Mouse (Mus musculus): ENCODE results near the gene Pde10a. TPM values are rescaled to one million over a fixed set of nuclear protein-coding genes. Genes with fewer than 3 reads are reported as not detected.

Pde10a gene
- 3.1 and 3.6 TPM in 2 replicates for polyA plus RNA-seq (2016; fragmentation: Nextera tagmentation; extraction: Ambion mirVana)

- no peaks in the 10 kb centered on the region for H3K9me3 ChIP-seq
- H3K4me3 ChIP-seq = peak within 1 kb of the TSS; percentile 68
- peaks cover 64% of the 10 kb centered on the region for H3K27me3 ChIP-seq (ENCODE audit: poor library complexity, severe bottlenecking)
- H3K27ac ChIP-seq = peak within 1 kb of the TSS; percentile 81
- H3K4me1 ChIP-seq = peaks cover 34% of the 10 kb centered on the region
- DNase-seq (ENCODE audit: extremely low spot score, low spot score) = peak; percentile 30
- 3% methylated on average over 22 of the region's 22 CpGs for WGBS
- no peaks in the 10 kb centered on the region for H3K36me3 ChIP-seq (replicated peaks)
Observed at GRCm38 (mm10) chr17:8525225-8525721, at the start of gene Pde10a. Pde10a (plus strand) TSS chr17:8525372.

GRCm38 (mm10) chr17:8478554-8478953 lies 46.6 kb upstream of the Pde10a start:
- no peaks in the 10 kb centered on the region for H3K4me1 ChIP-seq
- no peaks in the 10 kb centered on the region for H3K9me3 ChIP-seq
- no peaks in the 10 kb centered on the region for H3K27me3 ChIP-seq (ENCODE audit: poor library complexity, severe bottlenecking)
- DNase-seq (ENCODE audit: extremely low spot score, low spot score) = no peak
- no peak overlapping the region for H3K4me3 ChIP-seq
- H3K27ac ChIP-seq = no peak overlapping the region
- WGBS = 83% methylated on average over 3 of the region's 3 CpGs
- no peaks in the 10 kb centered on the region for H3K36me3 ChIP-seq (replicated peaks)

- Histone ChIP-seq H3K4me3 (no peak overlapping the region), H3K27ac (no peak overlapping the region), H3K4me1 (no peaks in the 10 kb centered on the region), H3K9me3 (no peaks in the 10 kb centered on the region), H3K36me3 (replicated peaks) (no peaks in the 10 kb centered on the region), H3K27me3 (ENCODE audit: poor library complexity, severe bottlenecking) (no peaks in the 10 kb centered on the region)
- 89% methylated on average over 9 of the region's 9 CpGs for WGBS
- no peak for DNase-seq (ENCODE audit: extremely low spot score, low spot score)
Observed at GRCm38 (mm10) chr17:8479493-8480128, 45.6 kb upstream of the Pde10a start.

GRCm38 (mm10) chr17:8481797-8482196 lies 43.4 kb upstream of the Pde10a start:
- Histone ChIP-seq H3K4me1 (no peaks in the 10 kb centered on the region), H3K9me3 (no peaks in the 10 kb centered on the region), H3K27me3 (ENCODE audit: poor library complexity, severe bottlenecking) (no peaks in the 10 kb centered on the region), H3K27ac (no peak overlapping the region), H3K4me3 (no peak overlapping the region), H3K36me3 (replicated peaks) (no peaks in the 10 kb centered on the region)
- no peak for DNase-seq (ENCODE audit: extremely low spot score, low spot score)
- 90% methylated on average over 10 of the region's 10 CpGs for WGBS

GRCm38 (mm10) chr17:8482876-8483275 lies 42.3 kb upstream of the Pde10a start:
- WGBS = 86% methylated on average over 7 of the region's 7 CpGs

GRCm38 (mm10) chr17:8484246-8484645 lies 40.9 kb upstream of the Pde10a start:
- Histone ChIP-seq H3K27ac (no peak overlapping the region), H3K27me3 (ENCODE audit: poor library complexity, severe bottlenecking) (no peaks in the 10 kb centered on the region), H3K9me3 (no peaks in the 10 kb centered on the region), H3K4me1 (no peaks in the 10 kb centered on the region), H3K4me3 (no peak overlapping the region), H3K36me3 (replicated peaks) (no peaks in the 10 kb centered on the region)
- 83% methylated on average over 3 of the region's 3 CpGs for WGBS
- no peak for DNase-seq (ENCODE audit: extremely low spot score, low spot score)

More at GRCm38 (mm10) chr17:8482876-8483275, 42.3 kb upstream of the Pde10a start:
- Histone ChIP-seq H3K27ac (no peak overlapping the region), H3K9me3 (no peaks in the 10 kb centered on the region), H3K36me3 (replicated peaks) (no peaks in the 10 kb centered on the region), H3K4me1 (no peaks in the 10 kb centered on the region), H3K4me3 (no peak overlapping the region), H3K27me3 (ENCODE audit: poor library complexity, severe bottlenecking) (no peaks in the 10 kb centered on the region)
- DNase-seq (ENCODE audit: extremely low spot score, low spot score) = no peak

- Histone ChIP-seq H3K27ac (no peak overlapping the region), H3K27me3 (ENCODE audit: poor library complexity, severe bottlenecking) (no peaks in the 10 kb centered on the region), H3K4me3 (no peak overlapping the region), H3K36me3 (replicated peaks) (no peaks in the 10 kb centered on the region), H3K9me3 (no peaks in the 10 kb centered on the region), H3K4me1 (no peaks in the 10 kb centered on the region)
- DNase-seq (ENCODE audit: extremely low spot score, low spot score) = no peak
Observed at GRCm38 (mm10) chr17:8485146-8485545, 40.0 kb upstream of the Pde10a start.

GRCm38 (mm10) chr17:8487824-8488223 lies 37.3 kb upstream of the Pde10a start:
- Histone ChIP-seq H3K27me3 (ENCODE audit: poor library complexity, severe bottlenecking) (no peaks in the 10 kb centered on the region), H3K27ac (no peak overlapping the region), H3K4me1 (no peaks in the 10 kb centered on the region), H3K4me3 (no peak overlapping the region), H3K36me3 (replicated peaks) (no peaks in the 10 kb centered on the region), H3K9me3 (no peaks in the 10 kb centered on the region)
- 73% methylated on average over 12 of the region's 12 CpGs for WGBS
- DNase-seq (ENCODE audit: extremely low spot score, low spot score) = no peak

- H3K36me3 ChIP-seq (replicated peaks) = no peaks in the 10 kb centered on the region
- H3K4me3 ChIP-seq = no peak overlapping the region
- H3K4me1 ChIP-seq = no peaks in the 10 kb centered on the region
- 91% methylated on average over 5 of the region's 5 CpGs for WGBS
- H3K27me3 ChIP-seq (ENCODE audit: poor library complexity, severe bottlenecking) = no peaks in the 10 kb centered on the region
- no peak overlapping the region for H3K27ac ChIP-seq
- no peaks in the 10 kb centered on the region for H3K9me3 ChIP-seq
- no peak for DNase-seq (ENCODE audit: extremely low spot score, low spot score)
Observed at GRCm38 (mm10) chr17:8490971-8491370, 34.2 kb upstream of the Pde10a start.

GRCm38 (mm10) chr17:8493461-8493860 lies 31.7 kb upstream of the Pde10a start:
- no peak for DNase-seq (ENCODE audit: extremely low spot score, low spot score)
- WGBS = 88% methylated on average over 4 of the region's 4 CpGs
- no peak overlapping the region for H3K27ac ChIP-seq
- H3K4me1 ChIP-seq = no peaks in the 10 kb centered on the region
- no peaks in the 10 kb centered on the region for H3K36me3 ChIP-seq (replicated peaks)
- no peaks in the 10 kb centered on the region for H3K9me3 ChIP-seq
- H3K4me3 ChIP-seq = no peak overlapping the region
- no peaks in the 10 kb centered on the region for H3K27me3 ChIP-seq (ENCODE audit: poor library complexity, severe bottlenecking)

GRCm38 (mm10) chr17:8498151-8498550 lies 27.0 kb upstream of the Pde10a start:
- 83% methylated on average over 1 of the region's 1 CpGs for WGBS

GRCm38 (mm10) chr17:8498655-8499054 lies 26.5 kb upstream of the Pde10a start:
- Histone ChIP-seq H3K9me3 (no peaks in the 10 kb centered on the region), H3K27ac (no peak overlapping the region), H3K4me1 (no peaks in the 10 kb centered on the region), H3K4me3 (no peak overlapping the region), H3K36me3 (replicated peaks) (no peaks in the 10 kb centered on the region), H3K27me3 (ENCODE audit: poor library complexity, severe bottlenecking) (no peaks in the 10 kb centered on the region)
- 59% methylated on average over 5 of the region's 5 CpGs for WGBS
- no peak for DNase-seq (ENCODE audit: extremely low spot score, low spot score)

More at GRCm38 (mm10) chr17:8498151-8498550, 27.0 kb upstream of the Pde10a start:
- no peak for DNase-seq (ENCODE audit: extremely low spot score, low spot score)
- H3K9me3 ChIP-seq = no peaks in the 10 kb centered on the region
- no peak overlapping the region for H3K27ac ChIP-seq
- no peaks in the 10 kb centered on the region for H3K27me3 ChIP-seq (ENCODE audit: poor library complexity, severe bottlenecking)
- H3K36me3 ChIP-seq (replicated peaks) = no peaks in the 10 kb centered on the region
- H3K4me3 ChIP-seq = no peak overlapping the region
- no peaks in the 10 kb centered on the region for H3K4me1 ChIP-seq

GRCm38 (mm10) chr17:8499564-8500117 lies 25.5 kb upstream of the Pde10a start:
- no peak overlapping the region for H3K4me3 ChIP-seq
- H3K36me3 ChIP-seq (replicated peaks) = no peaks in the 10 kb centered on the region
- H3K27me3 ChIP-seq (ENCODE audit: poor library complexity, severe bottlenecking) = peaks cover 2% of the 10 kb centered on the region
- no peaks in the 10 kb centered on the region for H3K9me3 ChIP-seq
- DNase-seq (ENCODE audit: extremely low spot score, low spot score) = no peak
- no peaks in the 10 kb centered on the region for H3K4me1 ChIP-seq
- 79% methylated on average over 4 of the region's 4 CpGs for WGBS
- H3K27ac ChIP-seq = no peak overlapping the region

Data from forebrain, embryonic 10.5 days (tissue).